Mouse (Mus musculus): ENCODE data around the gene Defb13. TPM values are rescaled to one million over a fixed set of nuclear protein-coding genes. Genes with fewer than 3 reads are reported as not detected.
"Not testable (repeated sequence)": the region's sequence is repeated elsewhere in the genome, so short reads cannot be mapped to it uniquely, and the experiment has no call there.

Gene Defb13
- total RNA-seq (2021): not detected
- long read RNA-seq, experiment 1: 0 reads
- long read RNA-seq, experiment 2: 0 reads

DNA sequence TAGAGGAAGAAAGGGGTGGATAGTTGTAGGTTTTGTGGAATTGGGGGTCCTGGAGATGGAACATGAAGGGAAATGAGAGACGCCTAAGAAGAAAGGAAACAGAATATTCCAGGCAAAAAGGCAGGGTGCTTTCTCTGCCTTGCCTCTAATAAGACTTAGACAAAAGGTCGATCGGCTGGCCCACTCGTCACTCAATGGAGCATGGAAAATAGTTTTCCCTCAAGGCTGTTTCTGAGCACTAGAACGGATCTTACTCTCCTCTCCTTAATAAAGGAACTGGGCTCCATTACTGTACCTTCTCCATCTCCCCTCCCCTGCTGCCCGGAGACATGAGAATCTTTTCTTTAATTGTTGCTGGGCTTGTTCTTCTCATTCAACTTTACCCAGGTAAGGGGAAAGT lies at the start of gene Defb13:
Defb13 (plus strand) TSS at position 301 of the 400 bp plus-strand sequence.
- intact Hi-C loops (cut with DNase I): no loop called here
- TF ChIP-seq CTCF (IDR thresholded peaks at IDR 0.05): no peak
- Histone ChIP-seq H3K4me3 (no peak within 1 kb of the TSS), H3K27ac (no peak within 1 kb of the TSS)
- no peak for DNase-seq

DNA sequence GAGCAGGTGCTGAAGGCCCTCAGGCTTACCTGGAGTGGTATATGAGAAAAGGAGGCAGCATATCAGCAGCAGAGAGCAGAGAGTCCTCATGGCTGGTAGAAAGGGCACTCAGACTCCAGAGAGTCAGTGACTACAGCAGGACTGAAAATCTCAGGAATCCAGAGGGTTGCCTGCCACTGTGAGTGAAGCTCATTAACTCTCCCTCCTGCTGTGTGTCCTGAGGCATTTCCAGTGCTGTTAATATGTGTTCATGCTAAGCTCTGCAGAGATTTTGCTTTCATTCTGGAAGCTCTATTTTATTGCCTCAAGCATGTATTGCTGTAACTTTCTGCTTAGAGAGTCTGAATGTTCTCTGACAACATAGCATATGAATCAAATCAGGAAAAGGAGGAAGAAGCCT lies 40.3 kb upstream of the Defb13 start, which contains the start of gene Defb11:
Defb11 (minus strand) TSS at position 123 of the 400 bp plus-strand sequence.
- DNase-seq; intact Hi-C loops (cut with DNase I); H3K4me3 ChIP-seq; H3K27ac ChIP-seq: not testable (repeated sequence)

DNA sequence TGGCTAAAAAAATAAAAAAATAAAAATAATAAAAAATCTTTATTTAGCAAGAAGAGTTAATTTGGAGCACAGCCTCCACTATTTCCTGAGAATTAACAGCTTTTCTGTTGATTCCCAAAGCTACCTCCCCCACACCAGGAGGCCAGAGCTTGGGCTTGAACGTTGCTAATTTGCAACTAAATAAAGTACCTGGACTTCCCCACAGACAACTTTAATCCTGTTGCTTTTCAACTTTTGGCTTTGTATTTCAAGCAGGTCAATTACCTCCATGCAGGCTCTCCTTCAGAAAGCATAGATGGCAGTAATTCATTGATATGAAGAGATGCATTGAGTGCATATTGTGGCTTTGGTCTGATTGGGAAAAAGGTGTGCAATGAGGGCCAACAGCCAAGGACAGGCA lies 34.6 kb upstream of the Defb13 start:
- Histone ChIP-seq H3K27ac (no peak overlapping the region), H3K4me3 (no peak overlapping the region)
- intact Hi-C loops (cut with DNase I): no loop called here
- no peak for TF ChIP-seq CTCF (IDR thresholded peaks at IDR 0.05)
- DNase-seq: no peak

DNA sequence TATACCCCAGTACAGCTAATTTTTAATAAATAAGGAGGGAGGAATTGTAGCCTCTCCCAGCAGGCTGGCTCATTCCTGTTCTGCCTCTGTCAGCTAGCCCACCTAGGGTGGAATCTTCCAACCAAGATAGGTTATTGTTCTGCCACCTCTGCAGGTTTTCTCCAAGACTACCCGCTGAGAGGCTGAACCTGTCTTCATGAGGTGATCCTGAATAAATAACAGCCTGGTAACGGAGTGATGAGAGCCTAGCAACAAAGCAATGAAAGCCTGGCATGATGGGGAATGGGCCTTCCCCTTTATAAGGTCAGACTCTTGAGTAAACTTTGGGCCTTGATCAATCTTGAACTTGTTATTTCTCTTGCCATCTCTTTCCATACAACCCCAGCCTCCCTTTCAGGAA lies 34.0 kb upstream of the Defb13 start:
- H3K4me3 ChIP-seq: no peak overlapping the region

DNA sequence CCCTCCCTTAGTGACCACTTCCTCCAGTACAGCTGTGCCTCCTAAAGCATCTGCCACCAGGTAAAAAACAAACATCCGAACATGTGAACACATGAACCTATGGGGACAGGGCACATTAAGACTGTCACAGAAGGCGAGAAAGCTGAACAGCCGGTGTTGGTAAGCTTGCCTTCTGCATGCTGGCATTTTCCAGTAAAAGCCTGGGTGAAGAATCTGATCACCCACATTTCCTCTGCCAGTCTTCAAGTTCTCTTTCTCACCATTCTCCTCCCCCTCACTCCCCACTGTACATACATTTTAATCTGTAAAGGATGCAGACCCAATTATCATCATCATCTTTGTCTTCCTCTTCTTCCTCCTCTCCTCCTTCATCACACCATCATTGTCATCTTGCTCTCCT lies 30.9 kb upstream of the Defb13 start:
- no peak for TF ChIP-seq CTCF (IDR thresholded peaks at IDR 0.05)
- H3K27ac ChIP-seq: no peak overlapping the region
- intact Hi-C loops (cut with DNase I): no loop called here
- no peak overlapping the region for H3K4me3 ChIP-seq
- DNase-seq: no peak

More for the DNA sequence above, 34.0 kb upstream of the Defb13 start:
- DNase-seq: no peak
- no peak overlapping the region for H3K27ac ChIP-seq
- intact Hi-C loops (cut with DNase I): no loop called here
- no peak for TF ChIP-seq CTCF (IDR thresholded peaks at IDR 0.05)

DNA sequence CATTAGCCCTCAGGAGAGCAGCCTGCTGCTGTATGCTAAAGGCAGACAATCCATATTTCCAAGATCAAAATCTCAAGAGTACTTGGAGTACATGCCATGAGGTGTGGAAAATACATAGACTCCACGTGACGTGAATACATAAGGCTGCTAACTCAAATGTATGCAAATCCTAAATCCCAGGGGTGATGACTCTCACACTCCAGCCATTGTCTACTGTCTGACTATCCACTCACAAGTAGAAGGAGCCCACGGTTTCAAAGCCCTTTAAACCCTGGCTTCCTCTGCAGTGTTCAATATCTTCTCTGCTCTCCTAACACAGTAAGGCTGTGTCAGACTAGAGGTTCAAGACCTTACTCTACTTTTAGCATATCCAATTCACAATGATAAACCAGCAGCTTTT lies 15.8 kb upstream of the Defb13 start:
- intact Hi-C loops (cut with DNase I); H3K27ac ChIP-seq; H3K4me3 ChIP-seq; DNase-seq: not testable (repeated sequence)

DNA sequence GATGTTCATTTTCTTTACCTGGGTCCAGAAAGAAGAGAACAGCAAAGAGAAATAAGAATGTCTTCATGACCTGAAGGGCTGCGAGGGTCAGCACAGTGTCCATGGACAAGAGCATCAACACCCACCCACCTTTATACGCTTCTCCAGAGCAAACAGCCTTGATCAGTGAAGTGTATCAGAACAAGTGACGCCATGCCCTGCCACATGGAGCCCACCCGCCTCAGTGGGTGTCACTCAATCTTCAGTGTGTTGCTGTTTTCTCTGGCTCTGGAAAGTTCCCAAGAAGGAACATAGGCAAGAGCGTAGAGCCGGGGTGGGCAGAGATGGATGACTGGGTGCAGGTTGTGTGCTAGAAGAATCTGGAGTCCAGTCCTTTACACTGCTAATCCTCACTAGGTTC lies 14.0 kb upstream of the Defb13 start, which contains the start of gene Defb15:
Defb15 (minus strand) TSS at position 101 of the 400 bp plus-strand sequence.
- intact Hi-C loops (cut with DNase I): no loop called here
- no peak for TF ChIP-seq CTCF (IDR thresholded peaks at IDR 0.05)

DNA sequence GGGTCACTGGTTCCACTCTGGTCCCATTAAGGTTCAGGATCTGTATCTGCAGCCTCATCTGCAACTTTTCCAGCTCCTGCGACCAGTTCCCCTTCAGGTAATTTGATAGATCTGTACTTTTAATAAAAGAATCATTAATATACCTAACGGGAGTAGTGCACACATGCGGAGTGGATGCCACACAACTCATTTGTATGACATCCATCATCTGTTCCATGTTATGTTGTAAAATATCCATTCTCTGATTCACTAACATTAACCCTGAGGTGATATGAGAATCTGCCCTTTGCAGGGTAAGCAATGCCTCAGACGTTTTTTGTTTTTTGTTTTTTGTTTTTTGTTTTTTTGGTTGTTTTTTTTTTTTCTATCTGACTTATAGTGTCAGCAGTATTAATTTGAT lies 8.5 kb upstream of the Defb13 start, which contains the start of gene Defb35:
Defb35 (plus strand) TSS at position 301 of the 400 bp plus-strand sequence.
- intact Hi-C loops (cut with DNase I); H3K27ac ChIP-seq; H3K4me3 ChIP-seq; DNase-seq: not testable (repeated sequence)

More for the DNA sequence above, 14.0 kb upstream of the Defb13 start, which contains the start of gene Defb15:
- no peak within 1 kb of the TSS for H3K27ac ChIP-seq
- DNase-seq: no peak
- H3K4me3 ChIP-seq: no peak within 1 kb of the TSS

DNA sequence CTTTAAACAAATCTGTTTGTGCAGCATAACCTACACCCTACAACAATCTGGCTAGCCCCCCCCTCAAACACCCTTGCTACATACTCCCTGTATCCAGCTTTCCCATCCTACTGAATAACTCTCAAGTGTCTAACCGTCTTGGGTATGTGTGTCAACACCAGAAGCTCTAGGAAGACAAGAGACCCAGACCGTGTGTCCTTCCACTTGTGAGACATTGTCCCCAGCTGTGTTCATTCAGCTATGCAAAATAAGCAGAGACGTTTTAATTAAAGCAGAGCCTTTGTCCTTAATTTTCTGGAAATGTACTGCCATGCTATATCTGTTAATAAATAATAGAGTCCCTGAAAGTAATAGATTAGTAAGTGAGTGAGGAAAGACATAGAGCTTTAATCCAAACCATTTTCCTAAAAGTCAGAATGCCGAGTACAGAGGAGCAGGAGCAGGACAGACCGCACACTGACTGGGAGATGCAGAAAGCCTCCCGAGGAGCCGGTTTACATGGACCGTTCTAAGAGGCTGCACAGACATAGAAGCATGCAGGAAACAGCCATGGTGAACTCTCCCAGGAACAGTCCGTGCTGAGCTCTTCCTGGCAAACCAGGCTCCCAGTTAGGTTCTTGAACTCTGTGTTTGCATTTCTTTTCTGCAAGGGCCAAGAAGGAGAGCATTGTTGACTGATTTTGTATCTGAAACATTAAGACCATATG lies 902 bp downstream of the Defb13 start:
- H3K4me3 ChIP-seq: no peak overlapping the region
- no peak for TF ChIP-seq CTCF (IDR thresholded peaks at IDR 0.05)
- no peak for DNase-seq
- intact Hi-C loops (cut with DNase I): no loop called here
- H3K27ac ChIP-seq: no peak overlapping the region

DNA sequence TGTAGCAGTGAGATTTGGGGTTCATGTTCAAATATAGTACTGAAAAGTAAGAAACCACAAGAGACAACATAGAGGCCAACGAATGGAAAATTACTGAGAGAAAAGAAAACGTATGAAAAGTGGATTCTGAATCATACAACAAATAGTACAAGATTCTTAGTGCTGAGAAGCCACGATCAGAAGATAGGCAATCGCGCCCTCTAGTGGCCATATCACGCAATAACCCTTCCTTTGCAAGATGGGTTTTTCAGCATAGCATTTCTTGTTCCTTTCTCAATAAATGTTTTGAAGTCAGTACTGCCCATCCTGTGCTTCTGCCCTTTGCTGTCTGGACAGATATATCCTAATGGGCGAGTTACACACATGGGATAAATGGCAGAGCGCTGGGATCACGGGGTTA lies 8.8 kb downstream of the Defb13 start:
- TF ChIP-seq CTCF (IDR thresholded peaks at IDR 0.05): peak; percentile 66
- no peak for DNase-seq
- intact Hi-C loops (cut with DNase I): no loop called here
- Histone ChIP-seq H3K27ac (no peak overlapping the region), H3K4me3 (no peak overlapping the region)

DNA sequence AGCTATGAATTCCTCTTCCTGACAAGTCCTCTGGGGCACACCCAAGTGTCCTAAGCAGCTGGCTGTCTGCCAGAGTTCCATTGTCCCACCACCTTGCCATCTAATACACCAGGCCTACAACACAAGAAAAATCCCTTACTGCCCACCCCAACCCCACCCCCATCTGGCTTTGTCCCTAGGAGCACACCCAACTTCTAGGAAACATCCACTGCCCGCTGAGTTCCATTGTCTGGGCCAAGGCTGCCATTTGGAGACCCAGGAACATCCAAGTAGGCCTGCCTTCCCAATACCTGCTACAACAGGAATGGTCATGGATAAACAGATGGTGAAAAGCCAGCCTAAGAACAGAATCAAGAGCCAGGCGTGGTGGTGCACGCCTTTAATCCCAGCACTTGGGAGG lies 9.8 kb downstream of the Defb13 start:
- Histone ChIP-seq H3K4me3 (no peak overlapping the region), H3K27ac (no peak overlapping the region)
- TF ChIP-seq CTCF (IDR thresholded peaks at IDR 0.05): no peak
- no peak for DNase-seq
- intact Hi-C loops (cut with DNase I): no loop called here

DNA sequence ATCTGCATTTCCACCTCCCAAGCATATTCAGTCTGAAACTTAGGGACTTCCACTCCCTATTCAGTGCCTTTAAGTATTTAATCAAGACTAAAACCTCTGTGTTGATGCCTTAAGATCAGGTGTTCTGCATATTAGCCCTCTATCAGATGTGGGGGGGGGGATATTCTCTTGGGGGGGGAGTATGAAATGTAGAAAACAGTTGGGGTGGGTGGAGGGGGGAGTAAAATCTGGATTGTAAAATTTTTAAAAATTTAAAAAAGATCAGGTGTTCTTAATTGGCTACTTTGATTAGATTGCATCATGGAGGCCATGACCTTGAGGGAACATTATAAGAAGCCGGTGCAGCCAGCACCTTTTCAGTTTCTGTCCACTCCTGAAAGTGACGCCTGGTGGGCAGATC lies 11.9 kb downstream of the Defb13 start, which contains the start of gene Fam90a1a:
Fam90a1a (plus strand) TSS at position 301 of the 400 bp plus-strand sequence.
- Histone ChIP-seq H3K27ac (no peak within 1 kb of the TSS), H3K4me3 (no peak within 1 kb of the TSS)
- TF ChIP-seq CTCF (IDR thresholded peaks at IDR 0.05): no peak
- DNase-seq: no peak
- intact Hi-C loops (cut with DNase I): no loop called here

DNA sequence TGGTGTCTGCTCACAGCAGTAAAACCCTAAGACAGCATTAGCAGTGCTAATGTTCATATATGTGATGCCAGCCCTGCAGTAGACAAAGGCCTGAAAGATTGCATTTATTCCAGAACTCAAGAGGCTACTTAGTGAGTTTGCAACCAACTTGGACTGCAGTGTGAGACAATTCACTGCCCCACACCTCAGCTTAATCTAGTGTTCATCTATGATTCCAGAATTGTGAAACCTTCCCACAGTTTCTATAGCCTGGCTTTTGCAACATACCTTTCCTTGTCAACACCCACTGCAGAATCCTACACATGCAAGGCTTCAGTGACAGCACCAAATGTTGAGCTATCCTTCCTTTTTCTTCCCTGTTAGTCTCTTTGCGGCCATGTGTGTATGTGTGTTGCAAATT lies 20.1 kb downstream of the Defb13 start:
- H3K4me3 ChIP-seq: no peak overlapping the region
- TF ChIP-seq CTCF (IDR thresholded peaks at IDR 0.05): no peak
- intact Hi-C loops (cut with DNase I): no loop called here
- DNase-seq: no peak
- no peak overlapping the region for H3K27ac ChIP-seq

DNA sequence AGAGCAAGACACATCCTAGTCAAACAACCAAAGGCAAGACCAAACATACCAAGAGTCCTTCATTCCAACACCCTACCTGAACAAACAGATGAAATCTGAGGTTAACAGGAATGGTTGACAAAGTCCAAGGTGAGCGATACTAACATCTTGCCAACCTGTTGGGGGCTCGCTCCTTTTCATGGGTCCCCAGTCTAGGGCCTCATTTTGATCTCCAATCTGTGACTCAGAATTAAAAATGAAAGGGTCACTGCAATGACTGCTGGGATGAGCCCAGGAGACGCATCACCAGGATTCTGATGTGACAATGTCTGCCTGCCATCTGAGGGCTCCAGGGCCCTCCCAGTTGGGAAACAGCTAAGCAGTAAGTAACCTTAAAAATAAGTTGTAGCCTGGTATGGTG lies 22.9 kb downstream of the Defb13 start, which contains the start of gene Ccdc70:
Ccdc70 (plus strand) TSS at position 301 of the 400 bp plus-strand sequence.
- TF ChIP-seq CTCF (IDR thresholded peaks at IDR 0.05): no peak
- intact Hi-C loops (cut with DNase I): no loop called here
- DNase-seq: no peak
- Histone ChIP-seq H3K4me3 (no peak within 1 kb of the TSS), H3K27ac (no peak within 1 kb of the TSS)

Data from gastrocnemius, adult 2 months (tissue).